8 mouse cellular contexts compared by ENCODE assay signal in genomic region chr5:134932903-134933276, GRCm38 (mm10). TPM values are rescaled to one million over a fixed set of nuclear protein-coding genes. Genes with fewer than 3 reads are reported as not detected.
A peak's percentile ranks its signal among the peaks of the same experiment; 100 is the strongest.
DNase-seq lines count a peak whose midpoint lies in the region; ATAC-seq and TF ChIP-seq lines count a peak whose summit lies in the region.

No protein-coding gene starts in this region.

- 42% methylated on average over 9 of the region's 9 CpGs for WGBS in hindbrain, embryonic 16.5 days
- 40% methylated on average over 9 of the region's 9 CpGs for WGBS in small intestine, adult 2 months

- no peak for ATAC-seq in cerebellum, adult (ENCODE audit: insufficient number of reproducible peaks, low FRiP score, low TSS enrichment)
- ATAC-seq in hindbrain, embryonic 16.5 days = no peak

- H3K27ac ChIP-seq in hindbrain, embryonic 16.5 days (ENCODE audit: low read depth, low read length) = no peak overlapping the region
- H3K27ac ChIP-seq in left cerebral cortex, adult 2 months = no peak overlapping the region
- H3K27ac ChIP-seq in small intestine, adult 2 months (ENCODE audit: insufficient read depth, low read depth, low read length) = peak overlapping the region; percentile 98; the same call in 1 of the 2 replicates

- peak; percentile 31 for DNase-seq in cerebellum, adult 11 months
- peak; percentile 56 for DNase-seq in cerebellum, adult 9-10 months
- DNase-seq in frontal cortex, postnatal 25 days (ENCODE audit: low spot score in 2 of 2) = peak; percentile 7 to 25
- DNase-seq in left cerebral cortex, adult 2 months (ENCODE audit: extremely low spot score in 1 of 2, low spot score in 2 of 2) = peak; percentile 20 to 42

- H3K36me3 ChIP-seq in hindbrain, embryonic 16.5 days (ENCODE audit: control insufficient read depth, insufficient read depth, low read length) = no peaks in the 10 kb centered on the region
- H3K36me3 ChIP-seq in megakaryocyte, embryonic 14.5 days (replicated peaks; ENCODE audit: low read length) = peaks cover 44% of the 10 kb centered on the region
- no peaks in the 10 kb centered on the region for H3K36me3 ChIP-seq in small intestine, adult 2 months (ENCODE audit: control insufficient read depth, insufficient read depth, low read length)

- peak overlapping the region; percentile 100 for H3K4me2 ChIP-seq in hindbrain, embryonic 16.5 days (ENCODE audit: low read length)

- intact Hi-C loops in left cerebral cortex, adult 2 months (cut with DNase I) = loop anchor here (5.0 kb wide), 1 partner anchor 34 kb away; no protein-coding TSS in a partner anchor

- no peaks in the 10 kb centered on the region for H3K27me3 ChIP-seq in hindbrain, embryonic 16.5 days (replicated peaks; ENCODE audit: control insufficient read depth, insufficient read depth, low read length)
- H3K27me3 ChIP-seq in megakaryocyte, embryonic 14.5 days (replicated peaks) = peaks cover 2% of the 10 kb centered on the region
- no peaks in the 10 kb centered on the region for H3K27me3 ChIP-seq in small intestine, adult 2 months (ENCODE audit: control insufficient read depth, insufficient read depth, low read length)

- peaks cover 6% of the 10 kb centered on the region; the same call in 1 of the 2 replicates for H3K4me1 ChIP-seq in hindbrain, embryonic 16.5 days (ENCODE audit: control insufficient read depth, insufficient read depth, low read depth, low read length)
- H3K4me1 ChIP-seq in megakaryocyte, embryonic 14.5 days = peaks cover 63% of the 10 kb centered on the region
- H3K4me1 ChIP-seq in small intestine, adult 2 months (ENCODE audit: control insufficient read depth, insufficient read depth, insufficient read length, low read length) = peaks cover 6% of the 10 kb centered on the region

- no peaks in the 10 kb centered on the region for H3K9me3 ChIP-seq in hindbrain, embryonic 16.5 days (ENCODE audit: control insufficient read depth, low read length)
- H3K9me3 ChIP-seq in megakaryocyte, embryonic 14.5 days = no peaks in the 10 kb centered on the region

- peak; percentile 36 for TF ChIP-seq CTCF in left cerebral cortex, adult 2 months (IDR thresholded peaks at IDR 0.05)
- peak; percentile 55; the same call in 1 of the 2 replicates for TF ChIP-seq CTCF in small intestine, adult 2 months (IDR thresholded peaks at IDR 0.05; ENCODE audit: extremely low read depth, insufficient read length, insufficient replicate concordance, low read depth, low read length)

- TF ChIP-seq POLR2A in small intestine, adult 2 months (IDR thresholded peaks at IDR 0.05; ENCODE audit: low read depth, low read length) = no peak

- peak overlapping the region; percentile 79 for H3K9ac ChIP-seq in hindbrain, embryonic 16.5 days (ENCODE audit: low read depth, low read length)

- H3K4me3 ChIP-seq in hindbrain, embryonic 16.5 days (ENCODE audit: low read length) = peak overlapping the region; percentile 77
- peak overlapping the region; percentile 85 for H3K4me3 ChIP-seq in left cerebral cortex, adult 2 months
- peak overlapping the region; percentile 93 for H3K4me3 ChIP-seq in megakaryocyte, embryonic 14.5 days (replicated peaks)
- H3K4me3 ChIP-seq in small intestine, adult 2 months (ENCODE audit: low read depth, low read length) = peak overlapping the region; percentile 98

RNA-seq across cellular contexts. Expression of gene Mettl27, which starts 0.7 kb away (rescaled TPM):
- polyA plus RNA-seq in hindbrain, embryonic 16.5 days (2015; fragmentation: Nextera tagmentation; extraction: Ambion mirVana) = 5.2 and 7.0 TPM in 2 replicates
- 1 to 10 TPM; 7.5 to 9.3 TPM for total RNA-seq in left cerebral cortex, adult 2 months (2021)
- polyA plus RNA-seq in megakaryocyte, embryonic 14.5 days (2012; ENCODE audit: insufficient read depth, low replicate concordance) = 18.7 and 34.3 TPM in 2 replicates
- polyA plus RNA-seq in small intestine, adult 2 months (2012; rRNA removed) = 8.2 and 21.4 TPM in 2 replicates

RNA-seq across cellular contexts. Expression of gene Cldn4, which starts 13.8 kb away (rescaled TPM):
- polyA plus RNA-seq in hindbrain, embryonic 16.5 days (2015; fragmentation: Nextera tagmentation; extraction: Ambion mirVana) = not detected in 2 replicates
- total RNA-seq in left cerebral cortex, adult 2 months (2021) = not detected
- not detected in 2 replicates for polyA plus RNA-seq in megakaryocyte, embryonic 14.5 days (2012; ENCODE audit: insufficient read depth, low replicate concordance)
- 112 and 571 TPM in 2 replicates for polyA plus RNA-seq in small intestine, adult 2 months (2012; rRNA removed)

RNA-seq across cellular contexts. Expression of gene Cldn13, which starts 17.6 kb away (rescaled TPM):
- polyA plus RNA-seq in hindbrain, embryonic 16.5 days (2015; fragmentation: Nextera tagmentation; extraction: Ambion mirVana) = not detected in 2 replicates
- not detected for total RNA-seq in left cerebral cortex, adult 2 months (2021)
- not detected in 2 replicates for polyA plus RNA-seq in megakaryocyte, embryonic 14.5 days (2012; ENCODE audit: insufficient read depth, low replicate concordance)
- not detected in 2 replicates for polyA plus RNA-seq in small intestine, adult 2 months (2012; rRNA removed)

RNA-seq across cellular contexts. Expression of gene Tmem270, which starts 26.4 kb away (rescaled TPM):
- polyA plus RNA-seq in hindbrain, embryonic 16.5 days (2015; fragmentation: Nextera tagmentation; extraction: Ambion mirVana) = not detected in 2 replicates
- not detected for total RNA-seq in left cerebral cortex, adult 2 months (2021)
- polyA plus RNA-seq in megakaryocyte, embryonic 14.5 days (2012; ENCODE audit: insufficient read depth, low replicate concordance) = not detected in 2 replicates
- not detected in 2 replicates for polyA plus RNA-seq in small intestine, adult 2 months (2012; rRNA removed)

RNA-seq across cellular contexts. Expression of gene Cldn3, which starts 53.1 kb away (rescaled TPM):
- polyA plus RNA-seq in hindbrain, embryonic 16.5 days (2015; fragmentation: Nextera tagmentation; extraction: Ambion mirVana) = 4.2 and 4.6 TPM in 2 replicates
- total RNA-seq in left cerebral cortex, adult 2 months (2021) = under 1 TPM; 0.81 to 0.82 TPM
- 0.64 and 3.8 TPM in 2 replicates for polyA plus RNA-seq in megakaryocyte, embryonic 14.5 days (2012; ENCODE audit: insufficient read depth, low replicate concordance)
- polyA plus RNA-seq in small intestine, adult 2 months (2012; rRNA removed) = 1,043 and 2,448 TPM in 2 replicates

Comparison
In these comparisons a context has a peak if more than half of its experiments do, and no peak if none do; other contexts are left out.
1. RNA of gene Cldn4, which starts 13.8 kb away (polyA plus RNA-seq): 112 to 571 TPM in small intestine, adult 2 months; not detected in hindbrain, embryonic 16.5 days and not detected in megakaryocyte, embryonic 14.5 days; every median in the first group is over 100 times any median in the second.
2. Peak in every context shown above with its lines, with median percentiles within 50 percentile points of each other: DNase-seq and H3K4me3 ChIP-seq.